Mouse (Mus musculus): ENCODE results near the gene Psd.

- no peak for TF ChIP-seq CTCF (IDR thresholded peaks at IDR 0.05; ENCODE audit: control insufficient read depth, insufficient read depth, insufficient replicate concordance, low read depth, low read length)
- TF ChIP-seq POLR2A (IDR thresholded peaks at IDR 0.05; ENCODE audit: control insufficient read depth, low read depth, low read length): no peak
Measured at GRCm38 (mm10) chr19:46306268-46306610, 20.7 kb downstream of the Psd start.
